Mouse (Mus musculus) embryonic fibroblast, embryonic 13.5 days (primary cell): ENCODE measurements around the gene Cspg4.

Experiments used
- CTCF ChIP-seq: IDR thresholded peaks from 2 replicates; pipeline ENCODE4 v1.5.1; 2011; ENCODE audit warnings: mild to moderate bottlenecking, control low read depth, low read length, moderate library complexity, borderline replicate concordance; ENCODE audit not compliant: insufficient read depth
- POLR2A ChIP-seq: IDR thresholded peaks from 2 replicates; pipeline ENCODE4 v1.6.1; 2011; ENCODE audit warnings: low read depth, mild to moderate bottlenecking, control low read depth, low read length, moderate library complexity

DNA sequence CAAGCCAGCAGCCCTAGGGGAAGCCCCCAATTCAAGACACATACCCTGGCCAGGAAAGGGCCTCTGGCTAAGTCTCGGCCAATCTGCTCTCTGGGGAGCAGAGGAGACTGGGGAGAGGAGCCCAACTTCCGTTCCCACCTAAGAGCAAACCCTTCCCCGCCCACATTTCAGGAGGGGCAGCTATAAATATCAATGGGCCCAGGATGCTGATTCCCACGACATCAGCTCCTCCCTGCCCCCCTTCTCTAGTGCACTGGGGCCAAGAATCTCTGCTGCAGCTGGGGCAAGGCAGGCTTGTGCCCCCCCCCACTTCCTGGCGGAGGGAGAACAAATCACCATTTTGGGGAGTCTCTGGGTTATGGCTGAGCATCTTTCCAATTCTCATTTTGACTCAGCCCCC, 6.4 kb downstream of the Cspg4 start:
- no peak for TF ChIP-seq POLR2A
- no peak for TF ChIP-seq CTCF
